Mouse (Mus musculus) CD4-positive naive resting alpha-beta T cell, adult 57 days (primary cell): ENCODE measurements around the gene Best1. TPM values are rescaled to one million over a fixed set of nuclear protein-coding genes. Genes with fewer than 3 reads are reported as not detected.

ENCODE experiments used
- total RNA-seq: library from RNA; stranded (reverse); gene quantifications from one replicate; pipeline ENCODE4 v1.2.4, GENCODE M21; 2023

Gene Best1
- total RNA-seq = not detected

GRCm38 (mm10) chr19:10001206-10001969 is at the start of gene Best1, which contains the start of gene Rab3il1:
Best1 (minus strand) TSS chr19:10001633.
Rab3il1 (plus strand) TSS chr19:10001669.

GRCm38 (mm10) chr19:10041388-10042148 is 40.1 kb upstream of the Best1 start, which contains the start of gene Fads3:
Fads3 (plus strand) TSS chr19:10041569.

GRCm38 (mm10) chr19:9980258-9980657 is 21.2 kb downstream of the Best1 start, which contains the start of gene Fth1:
Fth1 (plus strand) TSS chr19:9980598.

Other genes starting within 250 kb of the Best1 start
- not detected for gene Scgb2a2, start 154.1 kb downstream of the Best1 start, total RNA-seq
- gene Incenp, start 102.1 kb downstream of the Best1 start, total RNA-seq = 30.9 TPM
- 1,062 TPM for gene Fth1, start 21.0 kb downstream of the Best1 start, total RNA-seq
- gene Rab3il1, start within 50 bp of the Best1 start, total RNA-seq = 1.5 TPM
- gene Fads3, start 39.9 kb upstream of the Best1 start, total RNA-seq = 2.5 TPM
- 0.83 TPM for gene Fads2, start 100.1 kb upstream of the Best1 start, total RNA-seq
- gene Fads1, start 181.3 kb upstream of the Best1 start, total RNA-seq = 14.6 TPM
- 102 TPM for gene Tmem258, start 202.4 kb upstream of the Best1 start, total RNA-seq
- 18.4 TPM for gene Fen1, start 202.5 kb upstream of the Best1 start, total RNA-seq
- gene Myrf, start 239.1 kb upstream of the Best1 start, total RNA-seq = 1.6 TPM